Mouse (Mus musculus): ENCODE results near the gene Fam131a. TPM values are rescaled to one million over a fixed set of nuclear protein-coding genes. Genes with fewer than 3 reads are reported as not detected.
"Not testable (repeated sequence)": the region's sequence is repeated elsewhere in the genome, so short reads cannot be mapped to it uniquely, and the experiment has no call there.

Gene Fam131a
- not detected in 2 replicates for polyA plus RNA-seq (2012; ENCODE audit: insufficient read depth, insufficient read length, low replicate concordance, missing spikeins)

DNA sequence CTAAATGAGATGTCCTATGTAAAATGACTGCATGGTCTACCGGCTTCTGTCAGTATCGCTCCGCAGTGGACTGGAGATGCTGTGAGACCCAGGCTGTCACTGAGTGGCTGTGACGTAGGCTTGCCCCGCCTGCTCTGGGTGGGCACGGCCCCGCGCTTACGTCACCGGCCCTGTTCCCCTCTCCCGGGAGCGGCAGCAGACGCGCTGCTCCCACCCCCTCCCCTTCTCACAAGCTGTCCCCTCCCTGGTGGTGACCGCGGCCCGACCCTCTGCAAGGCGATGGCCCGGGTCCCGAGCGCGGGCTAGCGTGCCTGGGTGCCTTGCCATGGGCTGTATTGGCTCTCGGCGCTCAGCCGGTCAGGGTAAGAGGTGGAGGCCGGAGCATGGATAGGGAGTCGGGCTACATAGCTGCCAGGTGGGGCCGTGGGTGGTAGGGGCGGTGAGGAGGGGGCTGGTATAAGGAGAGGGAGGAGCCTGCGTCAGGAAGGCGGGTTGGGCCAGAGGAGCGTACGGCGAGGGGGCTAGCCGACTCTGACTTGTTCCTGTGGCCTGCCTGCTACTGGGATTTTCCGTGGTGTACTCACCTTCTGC lies at the start of gene Fam131a:
TSS of gene Fam131a (plus strand) at position 131 of the 591 bp plus-strand sequence.
- under 1% methylated on average over 36 of the region's 37 CpGs for WGBS
- Histone ChIP-seq H3K4me1 (ENCODE audit: control insufficient read depth, insufficient read depth, low read length) (peaks cover 28% of the 10 kb centered on the region), H3K4me3 (ENCODE audit: insufficient read depth, low read depth, low read length) (peak within 1 kb of the TSS; percentile 67), H3K27ac (ENCODE audit: insufficient read depth, low read depth, low read length) (peak within 1 kb of the TSS; percentile 71)
- TF ChIP-seq POLR2A (IDR thresholded peaks at IDR 0.05; ENCODE audit: insufficient read depth, low read depth, low read length) (peak; percentile 53; the same call in 1 of the 2 replicates), CTCF (IDR thresholded peaks at IDR 0.05; ENCODE audit: insufficient read depth, low read depth, low read length) (no peak)

DNA sequence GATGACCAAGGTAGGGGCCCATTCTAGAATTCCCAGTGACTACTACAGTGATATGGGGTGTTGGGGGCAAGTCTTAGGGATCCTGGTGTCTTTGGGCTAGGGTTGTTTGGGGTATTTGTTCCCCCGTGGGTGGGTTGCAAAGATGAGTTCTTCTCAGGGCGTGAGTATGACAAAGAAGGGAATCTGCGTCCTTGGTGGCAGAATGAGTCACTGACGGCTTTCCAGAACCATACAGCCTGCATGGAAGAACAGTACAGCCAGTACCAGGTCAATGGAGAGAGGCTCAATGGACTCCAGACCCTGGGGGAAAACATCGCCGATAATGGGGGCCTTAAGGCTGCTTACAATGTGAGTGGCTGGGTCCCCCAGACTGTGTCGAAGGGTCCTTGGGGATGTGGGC lies 49.1 kb upstream of the Fam131a start:
- Histone ChIP-seq H3K4me1 (ENCODE audit: control insufficient read depth, insufficient read depth, low read length) (peaks cover 3% of the 10 kb centered on the region; the same call in 1 of the 2 replicates), H3K27ac (ENCODE audit: insufficient read depth, low read depth, low read length) (no peak overlapping the region), H3K4me3 (ENCODE audit: insufficient read depth, low read depth, low read length) (no peak overlapping the region)
- no peak for TF ChIP-seq CTCF (IDR thresholded peaks at IDR 0.05; ENCODE audit: insufficient read depth, low read depth, low read length)
- TF ChIP-seq POLR2A (IDR thresholded peaks at IDR 0.05; ENCODE audit: insufficient read depth, low read depth, low read length): no peak
- WGBS: 88% methylated on average over 7 of the region's 7 CpGs

DNA sequence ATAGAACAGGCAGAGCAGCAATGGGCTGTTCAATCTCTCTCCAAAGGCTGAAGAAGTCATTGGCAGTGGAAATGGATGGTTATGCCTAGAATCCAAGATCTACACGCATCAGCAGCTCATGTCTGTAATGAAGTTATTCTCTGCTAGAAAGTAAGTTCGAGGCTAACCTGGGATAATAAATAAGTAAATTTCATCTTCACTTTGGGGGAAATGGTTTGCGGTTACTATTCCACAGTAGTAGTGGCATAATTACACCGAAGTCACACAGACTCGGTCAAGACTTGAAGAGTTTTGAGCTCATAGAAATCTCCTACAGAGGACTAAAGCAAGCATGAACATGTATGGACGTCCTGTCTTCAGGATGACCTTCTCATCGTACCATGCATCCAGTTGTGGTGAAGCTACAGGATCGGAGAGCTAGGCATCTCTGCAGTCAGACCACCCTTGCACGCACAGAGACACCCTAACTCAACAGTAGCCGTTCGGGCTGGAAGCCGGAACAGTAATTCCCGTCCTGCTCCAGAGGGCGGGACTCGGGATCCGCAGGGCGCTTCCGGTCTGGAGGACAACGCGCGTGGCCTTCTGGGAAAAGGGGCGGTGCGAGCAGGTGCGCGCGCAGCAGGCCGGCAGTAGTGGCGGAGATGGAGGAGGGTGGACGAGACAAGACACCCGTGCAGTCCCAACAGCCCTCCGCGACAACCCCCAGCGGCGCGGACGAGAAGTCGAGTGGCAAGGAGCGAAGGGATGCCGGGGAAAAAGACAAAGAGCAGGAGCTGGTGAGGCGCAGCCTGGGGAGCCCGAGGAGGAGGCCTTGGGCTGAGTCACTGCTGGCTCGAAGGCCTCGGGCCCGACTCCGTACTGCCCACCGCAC lies 41.7 kb upstream of the Fam131a start, which contains the start of gene Psmd2:
TSS of gene Psmd2 (plus strand) at position 577 of the 871 bp plus-strand sequence.
- Histone ChIP-seq H3K4me3 (ENCODE audit: insufficient read depth, low read depth, low read length) (peak within 1 kb of the TSS; percentile 58), H3K27ac (ENCODE audit: insufficient read depth, low read depth, low read length) (peak within 1 kb of the TSS; percentile 89), H3K4me1 (ENCODE audit: control insufficient read depth, insufficient read depth, low read length) (no peaks in the 10 kb centered on the region)
- TF ChIP-seq POLR2A (IDR thresholded peaks at IDR 0.05; ENCODE audit: insufficient read depth, low read depth, low read length) (peak; percentile 78), CTCF (IDR thresholded peaks at IDR 0.05; ENCODE audit: insufficient read depth, low read depth, low read length) (no peak)
- WGBS: 2% methylated on average over 46 of the region's 46 CpGs

DNA sequence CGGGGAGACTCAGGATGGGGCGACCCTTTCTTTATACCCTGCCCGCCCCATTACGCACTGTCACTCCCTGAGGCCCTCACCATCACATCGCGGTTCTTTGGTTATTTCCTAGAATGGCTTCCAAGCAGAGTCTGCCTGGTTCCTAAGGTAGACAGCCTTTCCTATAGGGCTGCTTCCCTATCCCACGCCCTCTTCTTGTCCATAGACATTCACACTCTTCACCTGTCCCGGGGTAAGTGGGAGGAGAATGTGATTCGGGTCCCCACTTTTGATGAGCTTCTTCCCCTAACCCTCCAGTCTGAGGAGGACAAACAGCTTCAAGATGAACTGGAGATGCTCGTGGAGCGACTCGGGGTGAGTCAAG lies 41.1 kb upstream of the Fam131a start:
- 4% methylated on average over 12 of the region's 12 CpGs for WGBS
- no peak overlapping the region; the same call in 1 of the 2 replicates for H3K27ac ChIP-seq (ENCODE audit: insufficient read depth, low read depth, low read length)
- no peak for TF ChIP-seq POLR2A (IDR thresholded peaks at IDR 0.05; ENCODE audit: insufficient read depth, low read depth, low read length)
- TF ChIP-seq CTCF (IDR thresholded peaks at IDR 0.05; ENCODE audit: insufficient read depth, low read depth, low read length): no peak

DNA sequence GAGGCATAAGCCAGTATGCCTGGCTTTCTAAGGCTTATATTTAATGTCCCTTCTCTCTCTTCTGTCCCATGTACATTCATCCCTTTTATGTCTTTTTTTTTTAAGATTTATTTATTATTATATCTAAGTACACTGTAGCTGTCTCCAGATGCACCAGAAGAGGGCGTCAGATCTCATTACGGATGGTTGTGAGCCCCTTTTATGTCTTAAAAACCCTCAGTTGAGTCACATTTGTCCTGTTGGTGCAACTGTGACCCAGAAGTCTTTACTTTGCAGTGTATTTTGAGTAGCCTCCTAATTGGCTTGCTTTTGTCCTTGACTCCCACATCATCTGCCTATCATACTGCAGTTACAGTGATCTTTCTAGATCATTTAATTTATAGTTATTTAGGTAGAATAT lies 39.7 kb upstream of the Fam131a start:
- WGBS: 36% methylated on average over 2 of the region's 2 CpGs
- TF ChIP-seq CTCF (IDR thresholded peaks at IDR 0.05; ENCODE audit: insufficient read depth, low read depth, low read length) (no peak), POLR2A (IDR thresholded peaks at IDR 0.05; ENCODE audit: insufficient read depth, low read depth, low read length) (no peak)
- no peak overlapping the region for H3K4me3 ChIP-seq (ENCODE audit: insufficient read depth, low read depth, low read length)

More for the DNA sequence above, 41.1 kb upstream of the Fam131a start:
- Histone ChIP-seq H3K4me3 (ENCODE audit: insufficient read depth, low read depth, low read length) (peak overlapping the region; percentile 58), H3K4me1 (ENCODE audit: control insufficient read depth, insufficient read depth, low read length) (no peaks in the 10 kb centered on the region)

DNA sequence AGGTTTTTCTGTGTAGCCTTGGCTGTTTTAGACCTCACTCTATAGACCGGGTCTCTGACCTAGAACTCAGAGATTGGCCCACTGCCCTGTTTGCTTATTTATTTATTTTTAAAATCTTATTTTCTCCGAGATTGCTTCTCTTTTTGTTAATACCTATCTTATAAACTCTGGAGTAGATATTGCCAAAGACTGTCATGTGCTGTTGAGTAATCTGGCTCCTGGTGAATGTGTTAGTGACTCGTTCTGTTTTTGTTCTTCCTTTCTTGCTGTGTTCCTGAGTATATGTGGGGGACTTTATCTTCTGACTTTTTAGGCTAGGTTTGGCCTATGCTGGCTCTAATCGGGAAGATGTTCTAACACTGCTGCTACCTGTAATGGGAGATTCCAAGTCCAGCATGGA lies 35.4 kb upstream of the Fam131a start:
- Histone ChIP-seq H3K27ac (ENCODE audit: insufficient read depth, low read depth, low read length) (no peak overlapping the region), H3K4me3 (ENCODE audit: insufficient read depth, low read depth, low read length) (no peak overlapping the region), H3K4me1 (ENCODE audit: control insufficient read depth, insufficient read depth, low read length) (no peaks in the 10 kb centered on the region)
- WGBS: 78% methylated on average over 4 of the region's 4 CpGs
- TF ChIP-seq POLR2A (IDR thresholded peaks at IDR 0.05; ENCODE audit: insufficient read depth, low read depth, low read length) (no peak), CTCF (IDR thresholded peaks at IDR 0.05; ENCODE audit: insufficient read depth, low read depth, low read length) (no peak)

More for the DNA sequence above, 39.7 kb upstream of the Fam131a start:
- Histone ChIP-seq H3K4me1 (ENCODE audit: control insufficient read depth, insufficient read depth, low read length) (no peaks in the 10 kb centered on the region), H3K27ac (ENCODE audit: insufficient read depth, low read depth, low read length) (no peak overlapping the region)

DNA sequence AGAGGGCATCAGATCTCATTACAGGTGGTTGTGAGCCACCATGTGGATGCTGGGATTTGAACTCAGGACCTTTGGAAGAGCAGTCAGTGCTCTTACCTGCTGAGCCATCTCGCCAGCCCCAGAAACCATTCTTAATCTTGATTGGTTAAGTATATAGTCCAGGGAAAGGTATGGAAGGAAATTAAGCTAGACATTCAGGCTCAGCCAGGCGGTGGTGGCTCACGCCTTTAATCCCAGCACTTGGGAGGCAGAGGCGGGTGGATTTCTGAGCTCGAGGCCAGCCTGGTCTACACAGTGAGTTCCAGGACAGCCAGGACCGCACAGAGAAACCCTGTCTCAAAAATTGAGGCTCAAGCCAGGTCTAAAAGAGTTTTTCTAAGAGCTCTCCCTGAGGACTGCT lies 25.0 kb upstream of the Fam131a start, which contains the start of gene Eif4g1:
TSS of gene Eif4g1 (plus strand) at position 301 of the 400 bp plus-strand sequence.
- not testable (repeated sequence) for H3K4me1 ChIP-seq (ENCODE audit: control insufficient read depth, insufficient read depth, low read length); H3K4me3 ChIP-seq (ENCODE audit: insufficient read depth, low read depth, low read length); H3K27ac ChIP-seq (ENCODE audit: insufficient read depth, low read depth, low read length)
- WGBS: 98% methylated on average over 5 of the region's 6 CpGs

DNA sequence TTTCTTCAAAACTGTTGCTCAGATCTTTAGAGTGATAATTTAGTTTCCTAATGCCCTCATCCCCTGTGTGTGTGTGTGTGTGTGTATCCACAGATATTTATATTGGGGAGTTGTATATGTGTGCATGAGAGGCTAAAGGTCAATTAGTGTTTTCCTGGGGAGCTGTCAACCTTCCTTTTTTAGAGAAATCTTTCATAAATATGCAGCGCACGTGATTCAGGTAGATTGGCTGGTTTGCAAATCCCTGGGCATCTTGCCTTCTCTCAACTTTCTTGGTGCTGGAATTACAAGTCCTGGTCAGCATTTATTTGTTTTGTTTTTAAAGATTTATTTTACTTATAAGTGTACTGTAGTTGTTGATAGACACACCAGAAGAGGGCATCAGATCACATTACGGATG lies 22.8 kb upstream of the Fam131a start:
- Histone ChIP-seq H3K4me3 (ENCODE audit: insufficient read depth, low read depth, low read length) (no peak overlapping the region), H3K27ac (ENCODE audit: insufficient read depth, low read depth, low read length) (no peak overlapping the region), H3K4me1 (ENCODE audit: control insufficient read depth, insufficient read depth, low read length) (peaks cover 11% of the 10 kb centered on the region)
- 90% methylated on average over 3 of the region's 3 CpGs for WGBS
- TF ChIP-seq POLR2A (IDR thresholded peaks at IDR 0.05; ENCODE audit: insufficient read depth, low read depth, low read length): no peak
- TF ChIP-seq CTCF (IDR thresholded peaks at IDR 0.05; ENCODE audit: insufficient read depth, low read depth, low read length): no peak

DNA sequence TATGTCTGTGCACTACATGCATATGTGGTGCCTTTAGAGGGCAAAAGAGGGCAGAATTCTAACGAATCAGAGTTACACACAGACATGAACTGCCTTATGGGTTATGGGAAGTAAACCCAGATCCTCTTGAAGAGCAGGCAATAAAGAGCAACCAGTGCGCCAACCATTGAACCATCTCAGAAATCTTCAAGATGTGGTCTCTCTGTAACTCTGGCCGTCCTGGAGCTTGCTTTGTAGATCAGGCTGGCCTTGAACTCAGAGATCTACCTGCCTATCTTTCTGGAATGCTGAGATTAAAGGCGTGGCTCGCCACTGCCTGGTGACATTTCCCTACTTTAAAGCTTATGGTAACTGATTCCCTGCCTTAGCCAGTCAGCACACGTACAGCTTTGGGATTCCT lies 21.2 kb upstream of the Fam131a start:
- Histone ChIP-seq H3K4me1 (ENCODE audit: control insufficient read depth, insufficient read depth, low read length) (peaks cover 12% of the 10 kb centered on the region), H3K27ac (ENCODE audit: insufficient read depth, low read depth, low read length) (no peak overlapping the region), H3K4me3 (ENCODE audit: insufficient read depth, low read depth, low read length) (no peak overlapping the region)
- no peak for TF ChIP-seq POLR2A (IDR thresholded peaks at IDR 0.05; ENCODE audit: insufficient read depth, low read depth, low read length)
- TF ChIP-seq CTCF (IDR thresholded peaks at IDR 0.05; ENCODE audit: insufficient read depth, low read depth, low read length): no peak
- WGBS: 19% methylated on average over 6 of the region's 6 CpGs
